Mouse (Mus musculus): ENCODE data around the gene Foxd4.
"Not testable (repeated sequence)": the region's sequence is repeated elsewhere in the genome, so short reads cannot be mapped to it uniquely, and the experiment has no call there.

The Foxd4 gene

DNA sequence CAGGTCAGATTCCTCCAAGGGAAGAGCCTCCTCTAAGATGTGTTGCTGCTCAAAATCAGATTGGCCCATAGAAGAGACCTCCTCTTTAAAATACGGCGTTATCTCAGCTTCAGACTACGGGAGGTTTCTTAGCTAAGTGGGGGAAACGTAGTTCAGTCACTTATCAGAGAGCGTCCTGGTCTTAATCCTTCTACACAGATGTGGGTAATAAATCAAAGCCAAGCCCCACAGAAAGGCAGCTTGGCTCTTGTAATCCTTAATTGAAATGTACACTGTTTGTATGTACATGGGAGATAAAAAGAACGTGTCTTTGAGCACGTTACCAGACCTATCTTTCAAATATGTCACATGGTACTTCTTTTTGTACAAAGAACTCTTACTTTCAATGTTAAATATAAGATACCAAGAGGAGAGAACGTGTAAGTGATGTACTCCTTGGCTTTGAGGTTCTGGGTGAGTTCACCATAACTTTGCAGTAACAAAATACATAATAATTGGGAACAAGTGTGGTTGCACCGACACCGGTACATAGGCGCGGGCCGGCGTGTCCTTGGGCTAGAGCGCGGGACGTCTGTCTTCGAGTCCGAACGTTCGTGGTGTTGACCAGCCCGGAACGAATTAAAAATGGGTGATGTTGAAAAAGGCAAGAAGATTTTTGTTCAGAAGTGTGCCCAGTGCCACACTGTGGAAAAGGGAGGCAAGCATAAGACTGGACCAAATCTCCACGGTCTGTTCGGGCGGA lies 25.7 kb downstream of the Foxd4 start, which contains the start of gene Gm10053:
Gene Gm10053, plus strand, starts transcription at position 558 of the 742 bp plus-strand sequence.
- DNase-seq (ENCODE audit: low spot score in 2 of 2), result not testable (repeated sequence)

DNA sequence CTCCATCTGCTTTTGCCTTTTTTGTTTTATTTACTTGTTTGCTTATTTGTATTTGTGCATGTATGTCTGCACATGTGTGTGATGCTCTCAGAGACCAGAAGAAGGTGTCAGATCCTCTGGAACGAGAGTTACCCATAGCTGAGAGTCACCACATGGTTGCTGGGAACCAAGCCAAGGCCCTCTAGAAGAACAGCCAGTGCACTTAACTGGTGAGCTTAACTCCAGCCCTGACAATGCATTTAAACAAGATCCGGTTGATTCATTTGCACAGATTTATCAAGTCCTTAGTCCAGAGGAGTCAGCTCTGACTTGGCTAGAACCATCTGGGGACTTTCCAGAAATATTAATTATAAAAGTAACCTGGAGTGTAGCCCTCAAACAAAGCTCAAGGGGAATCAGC lies 27.1 kb downstream of the Foxd4 start:
- DNase-seq (ENCODE audit: low spot score in 2 of 2), result no peak

DNA sequence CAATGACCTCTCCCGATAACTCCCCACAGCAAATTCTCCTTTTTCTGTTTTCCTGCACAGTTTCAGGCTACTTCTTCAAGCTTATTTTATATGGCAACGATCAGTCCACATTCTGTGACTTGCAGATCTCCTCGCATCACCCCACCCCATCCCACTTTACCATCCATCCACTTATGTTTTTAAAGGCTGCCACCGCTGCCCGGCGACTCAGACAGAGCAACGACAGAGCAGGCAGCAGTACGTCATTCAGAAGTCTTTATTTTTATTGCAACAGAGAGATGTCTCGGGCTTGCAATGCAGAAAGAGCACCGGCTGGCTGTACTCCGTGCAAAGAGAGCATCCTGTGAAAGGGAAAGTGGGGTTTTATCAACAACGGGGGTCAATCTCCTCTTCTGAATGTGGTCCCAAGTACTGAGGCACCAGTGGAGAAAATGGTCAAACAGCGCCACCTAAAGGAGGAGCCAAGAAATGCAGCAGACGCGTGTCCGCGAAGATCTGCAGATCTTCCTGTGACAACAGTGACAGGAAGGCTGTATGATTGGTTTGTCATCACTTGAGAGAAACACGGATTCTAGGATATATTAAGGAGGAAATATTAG lies 29.9 kb downstream of the Foxd4 start:
- peak in 1 of 2 experiments; percentile 55 for DNase-seq (ENCODE audit: low spot score in 2 of 2)

DNA sequence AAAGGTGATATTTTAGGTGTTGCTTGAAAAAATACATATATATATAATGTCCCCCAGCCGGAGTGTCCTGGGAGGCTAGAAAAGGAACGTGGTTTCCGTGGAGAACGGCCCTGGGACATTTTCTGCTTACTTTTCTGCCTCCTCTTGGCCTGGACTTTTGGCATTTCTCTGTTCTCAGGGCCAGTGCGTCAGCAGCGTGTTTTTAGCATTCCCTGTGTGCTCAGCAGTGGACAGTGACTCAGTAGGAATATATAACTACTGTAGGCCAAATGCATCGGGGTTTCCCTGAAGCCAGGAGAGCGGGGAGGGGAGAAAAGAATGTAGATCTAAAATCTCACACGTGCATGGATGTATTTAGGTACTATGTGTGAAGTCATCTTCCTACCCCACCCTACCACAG lies 35.6 kb downstream of the Foxd4 start:
- no peak for DNase-seq (ENCODE audit: low spot score in 2 of 2)

DNA sequence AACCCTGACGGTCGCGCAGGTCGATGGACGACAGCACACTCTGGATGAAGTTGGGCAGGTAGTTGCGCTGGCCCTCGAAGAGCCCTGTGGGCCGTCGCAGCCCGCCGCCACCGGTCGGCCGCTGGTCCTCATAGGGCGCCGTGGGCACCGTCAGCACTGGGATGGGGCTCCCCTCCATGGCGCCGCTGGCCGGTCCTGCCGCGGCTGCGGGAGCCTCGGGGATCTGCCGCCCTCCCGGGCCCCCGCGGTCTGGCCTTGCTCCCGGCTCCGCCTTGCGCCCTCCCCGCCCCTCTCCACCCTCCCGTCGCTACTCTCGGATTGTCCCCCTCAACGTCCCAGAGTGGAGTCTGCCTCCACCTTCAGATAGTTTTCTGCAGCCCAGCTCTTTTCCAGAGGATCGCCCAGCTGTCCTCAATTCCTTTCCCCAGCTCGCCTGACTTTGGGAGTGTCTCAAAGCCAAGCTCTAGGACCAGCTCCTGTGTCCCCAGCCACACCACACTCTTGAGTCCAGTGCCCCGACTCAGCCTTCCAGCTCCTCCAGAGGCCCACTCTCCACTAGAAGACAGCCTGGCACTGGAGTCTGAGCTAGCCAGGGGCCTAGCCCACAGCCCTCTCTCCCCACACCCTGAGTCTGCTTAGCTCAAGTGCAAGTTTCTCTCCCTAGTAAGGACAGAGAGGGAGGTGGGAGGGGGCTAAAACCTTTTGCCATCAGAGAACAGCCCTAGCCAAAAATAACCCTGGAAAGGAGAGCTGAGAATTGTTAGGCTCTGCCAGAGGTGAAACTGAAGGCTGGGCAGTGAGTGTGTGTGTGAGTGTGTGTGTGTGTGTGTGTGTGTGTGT lies 39.2 kb downstream of the Foxd4 start, which contains the start of gene Pgm5:
Gene Pgm5, minus strand, starts transcription at position 244 of the 840 bp plus-strand sequence.
- no peak for DNase-seq (ENCODE audit: low spot score in 2 of 2)

DNA sequence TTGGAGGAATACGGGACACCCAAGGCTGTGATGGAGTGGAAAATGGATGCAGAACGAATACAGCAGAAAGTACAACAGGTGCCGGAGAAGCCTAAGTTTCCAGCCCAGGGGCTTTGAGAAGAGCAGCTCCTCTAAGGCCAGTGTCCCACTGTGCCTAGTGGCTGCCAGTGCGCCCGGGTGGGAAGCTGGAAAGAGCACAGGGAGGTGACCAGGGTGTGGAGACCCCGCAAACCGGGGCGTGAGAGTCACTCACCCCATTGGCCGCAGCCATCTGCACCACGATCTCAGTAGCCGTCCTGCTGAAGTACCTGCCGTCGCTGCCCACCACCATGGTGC lies 39.8 kb downstream of the Foxd4 start:
- DNase-seq (ENCODE audit: low spot score in 2 of 2), result no peak

DNA sequence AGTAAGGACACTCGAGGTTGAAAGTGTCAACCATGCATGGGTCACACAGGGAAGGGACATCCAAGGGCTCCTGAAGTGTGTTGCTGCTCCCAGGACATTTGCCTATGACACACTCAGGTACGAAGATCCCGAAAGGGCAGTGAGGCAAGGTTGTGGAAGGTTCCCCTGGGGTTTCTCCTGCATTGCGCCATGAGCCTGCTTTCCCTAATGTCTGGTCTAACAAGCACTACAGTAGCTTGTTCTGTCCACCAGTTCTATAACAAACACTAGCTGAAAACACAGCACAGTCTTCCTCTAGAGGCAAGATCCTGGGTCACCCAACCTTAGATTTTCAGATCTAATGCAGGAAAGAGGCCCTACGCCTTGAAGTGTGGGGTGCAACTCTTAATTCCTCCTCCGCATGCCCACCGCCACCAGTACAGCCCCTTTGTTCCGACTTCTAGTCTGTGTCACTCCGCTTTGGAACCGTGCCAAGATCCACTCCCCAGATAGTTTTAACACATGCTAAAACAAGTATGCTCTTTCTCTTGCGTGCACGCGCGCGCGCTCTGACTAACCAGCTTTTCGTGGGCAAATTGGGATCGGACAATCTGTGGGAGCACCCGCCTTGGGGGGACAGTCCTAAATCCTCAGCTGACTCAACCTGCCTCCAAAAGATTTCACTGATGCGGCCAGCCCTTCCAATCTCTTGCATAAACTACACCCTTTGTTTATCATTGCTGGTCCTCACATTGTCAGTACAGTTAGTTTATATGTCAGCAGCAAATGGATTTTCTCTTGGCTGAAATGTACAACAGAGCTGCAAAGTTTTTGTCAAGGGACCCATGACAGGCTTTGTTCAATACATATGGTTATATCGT lies 49.3 kb downstream of the Foxd4 start:
- DNase-seq (ENCODE audit: low spot score in 2 of 2), result no peak
